Mouse (Mus musculus): Measurements from ENCODE around the gene Smok3c.

DNA sequence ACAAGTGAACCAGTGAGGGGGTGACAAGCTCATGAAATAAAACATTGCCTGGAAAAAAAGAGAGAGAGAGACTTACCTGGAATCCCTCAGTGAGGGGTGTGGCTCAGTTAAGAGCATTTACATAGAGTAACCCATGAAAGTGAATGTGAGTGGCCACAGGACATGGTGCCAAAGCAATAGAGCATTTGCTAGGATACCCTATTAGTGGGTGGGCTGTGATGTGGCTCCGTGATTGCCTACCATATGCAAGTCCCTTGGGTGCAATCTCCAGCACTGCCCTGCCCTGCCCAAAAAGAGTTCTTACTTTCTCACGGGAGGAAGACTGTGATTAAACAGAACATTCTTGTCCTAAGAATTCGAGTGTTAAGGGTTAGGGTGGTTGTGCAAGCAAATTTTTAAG is 54.1 kb downstream of the Smok3c start:
- TF ChIP-seq CTCF (IDR thresholded peaks at IDR 0.05) (no peak), EP300 (IDR thresholded peaks at IDR 0.05) (no peak)

Measured in lung, postnatal 0 days (tissue).